Mouse (Mus musculus): Measurements from ENCODE around the gene Mtch1. TPM values are rescaled to one million over a fixed set of nuclear protein-coding genes. Genes with fewer than 3 reads are reported as not detected.

Gene Mtch1
- polyA plus RNA-seq, 1 experiment, result 741 TPM

GRCm38 (mm10) chr17:29305058-29305806, 42.5 kb downstream of the Mtch1 start:
- no peaks in the 10 kb centered on the region for H3K27me3 ChIP-seq (ENCODE audit: control insufficient read depth, insufficient read depth, insufficient read length)
- no peak overlapping the region for H3K4me3 ChIP-seq
- no peak overlapping the region for H3K4me2 ChIP-seq (ENCODE audit: low read depth)
- peaks cover 5% of the 10 kb centered on the region for H3K36me3 ChIP-seq (ENCODE audit: control insufficient read depth, insufficient read depth)
- TF ChIP-seq CEBPB (IDR thresholded peaks at IDR 0.05; ENCODE audit: insufficient read depth, poor library complexity, severe bottlenecking) (no peak), USF1 (IDR thresholded peaks at IDR 0.05; ENCODE audit: low read depth) (no peak), POLR2AphosphoS2 (IDR thresholded peaks at IDR 0.05; ENCODE audit: insufficient read length, low read depth) (no peak), TCF12 (IDR thresholded peaks at IDR 0.05; ENCODE audit: insufficient read depth, poor library complexity, severe bottlenecking) (no peak), MYOD1 (IDR thresholded peaks at IDR 0.05; ENCODE audit: control insufficient read depth in 1 of 3, insufficient read length in 2 of 3, low read depth in 2 of 3) (no peak), TCF3 (IDR thresholded peaks at IDR 0.05; ENCODE audit: insufficient read length, low read depth) (no peak), REST (IDR thresholded peaks at IDR 0.05; ENCODE audit: insufficient read depth, insufficient read length) (no peak), E2F4 (IDR thresholded peaks at IDR 0.05; ENCODE audit: insufficient read depth) (no peak), MAX (IDR thresholded peaks at IDR 0.05; ENCODE audit: low read depth) (no peak), POLR2A (IDR thresholded peaks at IDR 0.05; ENCODE audit: insufficient read length, low read depth) (no peak), MYOG (IDR thresholded peaks at IDR 0.05; ENCODE audit: control insufficient read depth in 1 of 3, insufficient read depth in 1 of 3, insufficient read length in 2 of 3, low read depth in 2 of 3) (no peak), SRF (IDR thresholded peaks at IDR 0.05; ENCODE audit: control insufficient read depth, insufficient read length, low read depth) (no peak)
- H3ac ChIP-seq (ENCODE audit: control insufficient read depth, insufficient read length), result no peak overlapping the region
- no peaks in the 10 kb centered on the region for H3K79me2 ChIP-seq (ENCODE audit: control insufficient read depth, insufficient read depth)

- H3K27me3 ChIP-seq (ENCODE audit: control insufficient read depth, insufficient read depth, insufficient read length), result no peaks in the 10 kb centered on the region
- TF ChIP-seq TCF3 (IDR thresholded peaks at IDR 0.05; ENCODE audit: insufficient read length, low read depth) (no peak), CEBPB (IDR thresholded peaks at IDR 0.05; ENCODE audit: insufficient read depth, poor library complexity, severe bottlenecking) (no peak), POLR2A (IDR thresholded peaks at IDR 0.05; ENCODE audit: insufficient read length, low read depth) (no peak), MAX (IDR thresholded peaks at IDR 0.05; ENCODE audit: low read depth) (no peak)
- H3ac ChIP-seq (ENCODE audit: control insufficient read depth, insufficient read length), result no peak overlapping the region
- no peak overlapping the region for H3K4me3 ChIP-seq
- H3K79me2 ChIP-seq (ENCODE audit: control insufficient read depth, insufficient read depth), result no peaks in the 10 kb centered on the region
- H3K36me3 ChIP-seq (ENCODE audit: control insufficient read depth, insufficient read depth), result peaks cover 10% of the 10 kb centered on the region
- no peak overlapping the region for H3K4me2 ChIP-seq (ENCODE audit: low read depth)
Measured at GRCm38 (mm10) chr17:29304376-29305057, 43.2 kb downstream of the Mtch1 start.

- no peaks in the 10 kb centered on the region for H3K27me3 ChIP-seq (ENCODE audit: control insufficient read depth, insufficient read depth, insufficient read length)
- H3ac ChIP-seq (ENCODE audit: control insufficient read depth, insufficient read length), result no peak overlapping the region
- peaks cover 11% of the 10 kb centered on the region for H3K36me3 ChIP-seq (ENCODE audit: control insufficient read depth, insufficient read depth)
- no peaks in the 10 kb centered on the region for H3K79me2 ChIP-seq (ENCODE audit: control insufficient read depth, insufficient read depth)
- H3K4me2 ChIP-seq (ENCODE audit: low read depth), result no peak overlapping the region
- TF ChIP-seq MAX (IDR thresholded peaks at IDR 0.05; ENCODE audit: low read depth), result no peak
- TF ChIP-seq E2F4 (IDR thresholded peaks at IDR 0.05; ENCODE audit: insufficient read depth), result no peak
- TF ChIP-seq POLR2AphosphoS2 (IDR thresholded peaks at IDR 0.05; ENCODE audit: insufficient read length, low read depth), result no peak
- no peak for TF ChIP-seq MYOD1 (IDR thresholded peaks at IDR 0.05; ENCODE audit: control insufficient read depth in 1 of 3, insufficient read length in 2 of 3, low read depth in 2 of 3)
- TF ChIP-seq USF1 (IDR thresholded peaks at IDR 0.05; ENCODE audit: low read depth), result no peak
- no peak overlapping the region for H3K4me3 ChIP-seq
Measured at GRCm38 (mm10) chr17:29303856-29304255, 43.9 kb downstream of the Mtch1 start.

- Histone ChIP-seq H3K36me3 (ENCODE audit: control insufficient read depth, insufficient read depth) (peaks cover 11% of the 10 kb centered on the region), H3K4me3 (no peak overlapping the region), H3K4me2 (ENCODE audit: low read depth) (no peak overlapping the region), H3K27me3 (ENCODE audit: control insufficient read depth, insufficient read depth, insufficient read length) (no peaks in the 10 kb centered on the region), H3K79me2 (ENCODE audit: control insufficient read depth, insufficient read depth) (no peaks in the 10 kb centered on the region), H3ac (ENCODE audit: control insufficient read depth, insufficient read length) (no peak overlapping the region)
- TF ChIP-seq SRF (IDR thresholded peaks at IDR 0.05; ENCODE audit: control insufficient read depth, insufficient read length, low read depth) (no peak), MYOG (IDR thresholded peaks at IDR 0.05; ENCODE audit: control insufficient read depth in 1 of 3, insufficient read depth in 1 of 3, insufficient read length in 2 of 3, low read depth in 2 of 3) (no peak), POLR2A (IDR thresholded peaks at IDR 0.05; ENCODE audit: insufficient read length, low read depth) (no peak), MAX (IDR thresholded peaks at IDR 0.05; ENCODE audit: low read depth) (no peak), TCF12 (IDR thresholded peaks at IDR 0.05; ENCODE audit: insufficient read depth, poor library complexity, severe bottlenecking) (no peak), CEBPB (IDR thresholded peaks at IDR 0.05; ENCODE audit: insufficient read depth, poor library complexity, severe bottlenecking) (no peak), E2F4 (IDR thresholded peaks at IDR 0.05; ENCODE audit: insufficient read depth) (no peak), REST (IDR thresholded peaks at IDR 0.05; ENCODE audit: insufficient read depth, insufficient read length) (no peak), MYOD1 (IDR thresholded peaks at IDR 0.05; ENCODE audit: control insufficient read depth in 1 of 3, insufficient read length in 2 of 3, low read depth in 2 of 3) (no peak), POLR2AphosphoS2 (IDR thresholded peaks at IDR 0.05; ENCODE audit: insufficient read length, low read depth) (no peak), TCF3 (IDR thresholded peaks at IDR 0.05; ENCODE audit: insufficient read length, low read depth) (no peak), USF1 (IDR thresholded peaks at IDR 0.05; ENCODE audit: low read depth) (no peak)
Measured at GRCm38 (mm10) chr17:29303087-29303486, 44.6 kb downstream of the Mtch1 start.

- no peak for TF ChIP-seq SRF (IDR thresholded peaks at IDR 0.05; ENCODE audit: control insufficient read depth, insufficient read length, low read depth)
- no peak for TF ChIP-seq REST (IDR thresholded peaks at IDR 0.05; ENCODE audit: insufficient read depth, insufficient read length)
- TF ChIP-seq USF1 (IDR thresholded peaks at IDR 0.05; ENCODE audit: low read depth), result no peak
- TF ChIP-seq MAX (IDR thresholded peaks at IDR 0.05; ENCODE audit: low read depth), result no peak
- TF ChIP-seq POLR2AphosphoS2 (IDR thresholded peaks at IDR 0.05; ENCODE audit: insufficient read length, low read depth), result no peak
- Histone ChIP-seq H3K4me2 (ENCODE audit: low read depth) (no peak overlapping the region), H3K27me3 (ENCODE audit: control insufficient read depth, insufficient read depth, insufficient read length) (no peaks in the 10 kb centered on the region), H3K36me3 (ENCODE audit: control insufficient read depth, insufficient read depth) (peaks cover 11% of the 10 kb centered on the region), H3K79me2 (ENCODE audit: control insufficient read depth, insufficient read depth) (no peaks in the 10 kb centered on the region), H3K4me3 (no peak overlapping the region), H3ac (ENCODE audit: control insufficient read depth, insufficient read length) (no peak overlapping the region)
Measured at GRCm38 (mm10) chr17:29302149-29302548, 45.6 kb downstream of the Mtch1 start.

All from myocyte (in vitro differentiated cells).